Mouse (Mus musculus): Measurements from ENCODE around the gene Mthfd2l. TPM values are rescaled to one million over a fixed set of nuclear protein-coding genes. Genes with fewer than 3 reads are reported as not detected.

Mthfd2l gene
- total RNA-seq (2014; rRNA removed) (84.7 and 97.5 TPM in 2 replicates), polyA plus RNA-seq (2015; fragmentation: Nextera tagmentation; extraction: Ambion mirVana) (58.8 and 62.7 TPM in 2 replicates)

- Histone ChIP-seq H3K27me3 (ENCODE audit: insufficient read depth, low read length) (no peaks in the 10 kb centered on the region), H3K4me3 (ENCODE audit: low read length) (peak within 1 kb of the TSS; percentile 71), H3K27ac (peak within 1 kb of the TSS; percentile 98), H3K36me3 (ENCODE audit: insufficient read depth, low read length) (no peaks in the 10 kb centered on the region), H3K9ac (replicated peaks; ENCODE audit: low read length) (peak within 1 kb of the TSS; percentile 98), H3K4me2 (ENCODE audit: low read depth, low read length) (peak within 1 kb of the TSS; percentile 75), H3K9me3 (ENCODE audit: low read length) (no peaks in the 10 kb centered on the region), H3K4me1 (ENCODE audit: insufficient read depth, low read length) (peaks cover 9% of the 10 kb centered on the region; the same call in 1 of the 2 replicates)
- WGBS: under 1% methylated on average over 78 of the region's 79 CpGs
- ATAC-seq: peak; percentile 97
- DNase-seq (ENCODE audit: low spot score): peak; percentile 92
- TF ChIP-seq CTCF (IDR thresholded peaks at IDR 0.05; ENCODE audit: low read depth): peak; percentile 60
Observed at GRCm38 (mm10) chr5:90930971-90931851, at the start of gene Mthfd2l. Gene Mthfd2l, plus strand, starts transcription at chr5:90931117.

GRCm38 (mm10) chr5:90881682-90882081 is 49.2 kb upstream of the Mthfd2l start:
- H3K9me3 ChIP-seq (ENCODE audit: low read length): no peaks in the 10 kb centered on the region
- H3K4me2 ChIP-seq (ENCODE audit: low read depth, low read length): no peak overlapping the region
- H3K36me3 ChIP-seq (ENCODE audit: insufficient read depth, low read length): no peaks in the 10 kb centered on the region
- no peak for DNase-seq (ENCODE audit: low spot score)
- 92% methylated on average over 5 of the region's 5 CpGs for WGBS
- no peak overlapping the region for H3K4me3 ChIP-seq (ENCODE audit: low read length)
- no peaks in the 10 kb centered on the region for H3K4me1 ChIP-seq (ENCODE audit: insufficient read depth, low read length)
- no peak overlapping the region for H3K27ac ChIP-seq
- TF ChIP-seq CTCF (IDR thresholded peaks at IDR 0.05; ENCODE audit: low read depth): no peak
- no peak overlapping the region for H3K9ac ChIP-seq (replicated peaks; ENCODE audit: low read length)
- no peaks in the 10 kb centered on the region for H3K27me3 ChIP-seq (ENCODE audit: insufficient read depth, low read length)
- ATAC-seq: no peak

GRCm38 (mm10) chr5:90882146-90882545 is 48.8 kb upstream of the Mthfd2l start:
- no peak for DNase-seq (ENCODE audit: low spot score)
- no peak for ATAC-seq
- TF ChIP-seq CTCF (IDR thresholded peaks at IDR 0.05; ENCODE audit: low read depth): no peak
- no peak overlapping the region for H3K4me2 ChIP-seq (ENCODE audit: low read depth, low read length)
- no peaks in the 10 kb centered on the region for H3K4me1 ChIP-seq (ENCODE audit: insufficient read depth, low read length)
- 74% methylated on average over 5 of the region's 5 CpGs for WGBS
- no peak overlapping the region for H3K4me3 ChIP-seq (ENCODE audit: low read length)
- H3K27ac ChIP-seq: no peak overlapping the region
- H3K9ac ChIP-seq (replicated peaks; ENCODE audit: low read length): no peak overlapping the region
- H3K27me3 ChIP-seq (ENCODE audit: insufficient read depth, low read length): no peaks in the 10 kb centered on the region
- H3K36me3 ChIP-seq (ENCODE audit: insufficient read depth, low read length): no peaks in the 10 kb centered on the region
- H3K9me3 ChIP-seq (ENCODE audit: low read length): no peaks in the 10 kb centered on the region

GRCm38 (mm10) chr5:90884628-90885242 is 46.2 kb upstream of the Mthfd2l start:
- H3K9me3 ChIP-seq (ENCODE audit: low read length): no peaks in the 10 kb centered on the region
- H3K36me3 ChIP-seq (ENCODE audit: insufficient read depth, low read length): no peaks in the 10 kb centered on the region
- no peak overlapping the region for H3K4me3 ChIP-seq (ENCODE audit: low read length)
- DNase-seq (ENCODE audit: low spot score) (peak; percentile 56), ATAC-seq (0 out of 2 replicates have a peak, but pooled peaks have one; percentile 45)
- H3K9ac ChIP-seq (replicated peaks; ENCODE audit: low read length): no peak overlapping the region
- H3K4me1 ChIP-seq (ENCODE audit: insufficient read depth, low read length): no peaks in the 10 kb centered on the region
- no peaks in the 10 kb centered on the region; the same call in 1 of the 2 replicates for H3K27me3 ChIP-seq (ENCODE audit: insufficient read depth, low read length)
- no peak overlapping the region for H3K27ac ChIP-seq
- H3K4me2 ChIP-seq (ENCODE audit: low read depth, low read length): no peak overlapping the region
- no peak for TF ChIP-seq CTCF (IDR thresholded peaks at IDR 0.05; ENCODE audit: low read depth)
- 53% methylated on average over 2 of the region's 2 CpGs for WGBS

- 70% methylated on average over 5 of the region's 5 CpGs for WGBS
- Histone ChIP-seq H3K36me3 (ENCODE audit: insufficient read depth, low read length) (no peaks in the 10 kb centered on the region), H3K4me1 (ENCODE audit: insufficient read depth, low read length) (no peaks in the 10 kb centered on the region), H3K9ac (replicated peaks; ENCODE audit: low read length) (no peak overlapping the region), H3K27me3 (ENCODE audit: insufficient read depth, low read length) (no peaks in the 10 kb centered on the region; the same call in 1 of the 2 replicates), H3K4me2 (ENCODE audit: low read depth, low read length) (no peak overlapping the region), H3K9me3 (ENCODE audit: low read length) (no peaks in the 10 kb centered on the region), H3K4me3 (ENCODE audit: low read length) (no peak overlapping the region), H3K27ac (no peak overlapping the region)
- DNase-seq (ENCODE audit: low spot score): no peak
- no peak for TF ChIP-seq CTCF (IDR thresholded peaks at IDR 0.05; ENCODE audit: low read depth)
- no peak for ATAC-seq
Observed at GRCm38 (mm10) chr5:90888661-90889060, 42.3 kb upstream of the Mthfd2l start.

- TF ChIP-seq CTCF (IDR thresholded peaks at IDR 0.05; ENCODE audit: low read depth): peak; percentile 68
- DNase-seq (ENCODE audit: low spot score): peak; percentile 72
Observed at GRCm38 (mm10) chr5:90890519-90891463, 40.1 kb upstream of the Mthfd2l start, which contains the start of gene Cxcl1. Gene Cxcl1, plus strand, starts transcription at chr5:90891241.

More at GRCm38 (mm10) chr5:90890519-90891463, 40.1 kb upstream of the Mthfd2l start, which contains the start of gene Cxcl1:
- peak; percentile 92 for ATAC-seq
- Histone ChIP-seq H3K4me2 (ENCODE audit: low read depth, low read length) (peak within 1 kb of the TSS; percentile 96), H3K9me3 (ENCODE audit: low read length) (no peaks in the 10 kb centered on the region), H3K9ac (replicated peaks; ENCODE audit: low read length) (peak within 1 kb of the TSS; percentile 52), H3K27me3 (ENCODE audit: insufficient read depth, low read length) (no peaks in the 10 kb centered on the region; the same call in 1 of the 2 replicates), H3K27ac (no peak within 1 kb of the TSS), H3K4me3 (ENCODE audit: low read length) (peak within 1 kb of the TSS; percentile 52), H3K4me1 (ENCODE audit: insufficient read depth, low read length) (no peaks in the 10 kb centered on the region), H3K36me3 (ENCODE audit: insufficient read depth, low read length) (no peaks in the 10 kb centered on the region)
- WGBS: 8% methylated on average over 30 of the region's 30 CpGs

Measured in hindbrain, postnatal 0 days (tissue).